Mouse (Mus musculus) lung, embryonic 15.5 days (tissue): ENCODE measurements around the gene Rab21. TPM values are rescaled to one million over a fixed set of nuclear protein-coding genes. Genes with fewer than 3 reads are reported as not detected.

Experiments
- ATAC-seq: fragments of 200-750 bp; cut with Nextera tagmentation; 2 replicates; pipeline ENCODE4 v1.8.0; 2017; ENCODE audit warnings: moderate number of reproducible peaks, borderline replicate concordance; ENCODE audit not compliant: low FRiP score, low TSS enrichment; ENCODE audit errors: extremely low read depth
- H3K27ac ChIP-seq: fragments of 300-500 bp; sonication (generic); 2 replicates; pipeline ENCODE4 v1.5.1; 2015; ENCODE audit warnings: moderate library complexity, mild to moderate bottlenecking, inconsistent platforms
- H3K27me3 ChIP-seq: fragments of 300-500 bp; sonication (generic); 2 replicates; pipeline ENCODE4 v1.6.1; 2015; ENCODE audit warnings: inconsistent platforms
- H3K36me3 ChIP-seq: fragments of 300-500 bp; sonication (generic); 2 replicates; pipeline ENCODE4 v1.6.1; 2015; ENCODE audit warnings: inconsistent platforms
- H3K4me1 ChIP-seq: fragments of 300-500 bp; sonication (generic); 2 replicates; pipeline ENCODE4 v1.6.1; 2015; ENCODE audit warnings: inconsistent platforms
- H3K4me2 ChIP-seq: fragments of 300-500 bp; sonication (generic); 2 replicates; pipeline ENCODE4 v1.6.1; 2015; ENCODE audit warnings: inconsistent platforms, mild to moderate bottlenecking, moderate library complexity
- H3K4me3 ChIP-seq: fragments of 300-500 bp; sonication (generic); 2 replicates; pipeline ENCODE4 v1.5.1; 2015; ENCODE audit warnings: mild to moderate bottlenecking, inconsistent platforms
- H3K9ac ChIP-seq: fragments of 300-500 bp; sonication (generic); 2 replicates; pipeline ENCODE4 v1.6.1; 2015; ENCODE audit warnings: inconsistent platforms
- H3K9me3 ChIP-seq: fragments of 300-500 bp; sonication (generic); 2 replicates; pipeline ENCODE4 v1.6.1; 2016; ENCODE audit warnings: inconsistent platforms
- WGBS: fragments of 180-500 bp; shearing (Covaris S2); methylation state at CpG from one replicate; pipeline ENCODE4 v1.1.7; 2015; 5-methylcytosine and 5-hydroxymethylcytosine counted together
- polyA plus RNA-seq: library from polyadenylated mRNA; unstranded; fragments of >200 nt; fragmentation: Nextera tagmentation; extraction: Ambion mirVana; gene quantifications from 2 replicates; pipeline ENCODE4 v1.2.1, GENCODE M21; 2015

The Rab21 gene
- polyA plus RNA-seq, 1 experiment from 2014 or later: 4.7 TPM

DNA sequence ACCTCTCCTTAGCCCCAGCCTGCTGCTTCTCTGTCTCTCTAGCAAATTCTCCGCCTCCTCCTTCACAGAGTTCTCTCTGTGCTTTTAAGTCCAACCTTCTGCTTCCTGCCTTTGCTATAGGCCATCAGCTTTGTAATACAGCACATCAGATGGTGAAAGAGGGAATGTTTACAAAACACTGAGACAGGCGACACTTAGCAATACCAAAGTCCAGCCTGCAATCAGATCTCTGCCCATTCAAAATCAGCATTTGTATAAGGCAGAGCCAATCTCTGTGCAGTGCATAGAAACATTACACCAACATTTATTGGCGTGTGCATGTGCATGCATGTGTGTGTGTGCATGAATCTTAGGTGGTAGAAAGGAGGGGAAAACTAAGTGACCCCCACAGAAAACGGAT, 77.5 kb downstream of the Rab21 start:
- no peak for ATAC-seq
- Histone ChIP-seq H3K4me3 (no peak overlapping the region), H3K36me3 (peaks cover 26% of the 10 kb centered on the region), H3K27ac (no peak overlapping the region), H3K9ac (no peak overlapping the region), H3K4me1 (peaks cover 9% of the 10 kb centered on the region), H3K4me2 (no peak overlapping the region), H3K9me3 (no peaks in the 10 kb centered on the region), H3K27me3 (no peaks in the 10 kb centered on the region)
- WGBS: 75% methylated on average over 4 of the region's 4 CpGs

Other genes starting within 250 kb of the Rab21 start
- 0.07 TPM in 1 of 2 replicates, not detected in the other for gene Tph2, start 130.6 kb downstream of the Rab21 start, polyA plus RNA-seq
- 56.3 and 57.4 TPM in 2 replicates for gene Tbc1d15, start 64.1 kb downstream of the Rab21 start, polyA plus RNA-seq
- gene Tmem19, start 46.9 kb upstream of the Rab21 start, polyA plus RNA-seq: 23.2 and 29.3 TPM in 2 replicates
- gene Thap2, start 68.8 kb upstream of the Rab21 start, polyA plus RNA-seq: 17.9 and 19.5 TPM in 2 replicates
- 16.2 and 18.6 TPM in 2 replicates for gene Zfc3h1, start 69.4 kb upstream of the Rab21 start, polyA plus RNA-seq